Mouse (Mus musculus): ENCODE data around the gene Hpn.

GRCm38 (mm10) chr7:31145596-31146160, 30.6 kb upstream of the Hpn start:
- TF ChIP-seq CTCF (IDR thresholded peaks at IDR 0.05; ENCODE audit: borderline replicate concordance, extremely low read depth, insufficient read depth, insufficient read length) (no peak), POLR2A (IDR thresholded peaks at IDR 0.05; ENCODE audit: borderline replicate concordance, extremely low read depth, insufficient read depth, insufficient read length, poor library complexity, severe bottlenecking) (no peak)

Measured in brain, embryonic 14.5 days (tissue).